8 mouse cellular contexts compared by ENCODE assay signal in genomic region chr1:125911337-125911900, GRCm38 (mm10). TPM values are rescaled to one million over a fixed set of nuclear protein-coding genes. Genes with fewer than 3 reads are reported as not detected.
A peak's percentile ranks its signal among the peaks of the same experiment; 100 is the strongest.
DNase-seq lines count a peak whose midpoint lies in the region; ATAC-seq lines count a peak whose summit lies in the region.
"Had no signal": no experiment of that assay in that cellular context is flagged by ENCODE, and none has a peak within 500 bp of the region (broad histone marks: within the 10 kb centered on the region; RNA-seq: fewer than 3 reads in every experiment).

No protein-coding gene starts in this region.

- H3K4me2 ChIP-seq in midbrain, embryonic 15.5 days, result peak overlapping the region; percentile 100

- H3K27me3 ChIP-seq in forebrain, embryonic 10.5 days (ENCODE audit: poor library complexity, severe bottlenecking), result peaks cover 96% of the 10 kb centered on the region
- H3K27me3 ChIP-seq in hindbrain, embryonic 10.5 days (ENCODE audit: insufficient read depth, poor library complexity, severe bottlenecking), result peaks cover 78% of the 10 kb centered on the region
- H3K27me3 ChIP-seq in midbrain, embryonic 15.5 days (replicated peaks), result peaks cover 5% of the 10 kb centered on the region; the same call in 1 of the 2 replicates

- ATAC-seq in midbrain, embryonic 15.5 days (replicated peaks), result peak; percentile 72

- H3K4me1 ChIP-seq in forebrain, embryonic 10.5 days, result peaks cover 33% of the 10 kb centered on the region
- H3K4me1 ChIP-seq in hindbrain, embryonic 10.5 days (replicated peaks), result peaks cover 32% of the 10 kb centered on the region
- peaks cover 28% of the 10 kb centered on the region for H3K4me1 ChIP-seq in midbrain, embryonic 15.5 days

- peak overlapping the region; percentile 64 for H3K4me3 ChIP-seq in forebrain, embryonic 10.5 days
- H3K4me3 ChIP-seq in hindbrain, embryonic 10.5 days, result peak overlapping the region; percentile 63
- peak overlapping the region; percentile 68 for H3K4me3 ChIP-seq in midbrain, embryonic 15.5 days
- H3K4me3 ChIP-seq: erythroblast, embryonic 14.5 days had no signal

- no peaks in the 10 kb centered on the region for H3K9me3 ChIP-seq in forebrain, embryonic 10.5 days
- H3K9me3 ChIP-seq in hindbrain, embryonic 10.5 days, result no peaks in the 10 kb centered on the region
- no peaks in the 10 kb centered on the region for H3K9me3 ChIP-seq in midbrain, embryonic 15.5 days

- DNase-seq in urinary bladder, adult 2 months (ENCODE audit: low spot score), result peak; percentile 30
- DNase-seq in urinary bladder, postnatal 10 days (ENCODE audit: low spot score), result no peak
- peak; percentile 43 for DNase-seq in forebrain, embryonic 10.5 days (ENCODE audit: extremely low spot score, low spot score)
- peak; percentile 56 for DNase-seq in hindbrain, embryonic 10.5 days (ENCODE audit: low spot score)
- DNase-seq in left cerebral cortex, postnatal 36 days (ENCODE audit: low spot score in 2 of 2), result peak; percentile 43 to 52
- DNase-seq in yolk sac, embryonic 10.5 days (ENCODE audit: low spot score), result peak; percentile 15

- intact Hi-C loops in left cerebral cortex, postnatal 36 days (cut with DNase I), result loop anchor here (5.0 to 10.0 kb wide), 3 partner anchors 307 to 1023 kb away; no protein-coding TSS in a partner anchor

- peak overlapping the region; percentile 73 for H3K9ac ChIP-seq in midbrain, embryonic 15.5 days

- H3K27ac ChIP-seq in forebrain, embryonic 10.5 days, result peak overlapping the region; percentile 22
- H3K27ac ChIP-seq in hindbrain, embryonic 10.5 days, result peak overlapping the region; percentile 67
- peak overlapping the region; percentile 65 for H3K27ac ChIP-seq in midbrain, embryonic 15.5 days

- no peaks in the 10 kb centered on the region for H3K36me3 ChIP-seq in forebrain, embryonic 10.5 days (replicated peaks)
- no peaks in the 10 kb centered on the region for H3K36me3 ChIP-seq in hindbrain, embryonic 10.5 days
- no peaks in the 10 kb centered on the region for H3K36me3 ChIP-seq in midbrain, embryonic 15.5 days (replicated peaks)

- under 1% methylated on average over 35 of the region's 35 CpGs for WGBS in forebrain, embryonic 10.5 days
- under 1% methylated on average over 35 of the region's 35 CpGs for WGBS in hindbrain, embryonic 10.5 days
- WGBS in midbrain, embryonic 15.5 days, result under 1% methylated on average over 35 of the region's 35 CpGs

RNA-seq across cellular contexts. Expression of gene Lypd1, which starts 1.5 kb away (rescaled TPM):
- polyA plus RNA-seq in urinary bladder, adult 2 months (2012; rRNA removed), result 1.7 and 2.1 TPM in 2 replicates
- polyA plus RNA-seq in forebrain, embryonic 10.5 days (2016; fragmentation: Nextera tagmentation; extraction: Ambion mirVana), result 1.2 and 1.9 TPM in 2 replicates
- polyA plus RNA-seq in hindbrain, embryonic 10.5 days (2016; fragmentation: Nextera tagmentation; extraction: Ambion mirVana), result 3.5 and 11.8 TPM in 2 replicates
- total RNA-seq in left cerebral cortex, postnatal 36 days (2021), result 100 to 1,000 TPM in 1 of 2 experiments, 10 to 100 TPM in 1; 97.8 to 104 TPM
- 75.2 and 78.7 TPM in 2 replicates for polyA plus RNA-seq in midbrain, embryonic 15.5 days (2015; fragmentation: Nextera tagmentation; extraction: Ambion mirVana)
- polyA plus RNA-seq: erythroblast, embryonic 14.5 days had no signal
